Mouse (Mus musculus) ovary, postnatal 14 days (tissue): ENCODE measurements around the gene Trappc3.
"Not testable (repeated sequence)": the region's sequence is repeated elsewhere in the genome, so short reads cannot be mapped to it uniquely, and the experiment has no call there.

ENCODE experiments used
- DNase-seq: peaks from one replicate; pipeline ENCODE4 v3.0.0; 2022; ENCODE audit warnings: low spot score

Gene Trappc3

GRCm38 (mm10) chr4:126262119-126262807 lies at the start of gene Trappc3:
Trappc3 (plus strand) TSS chr4:126262325.
- peak; percentile 98 for DNase-seq

GRCm38 (mm10) chr4:126217771-126218170 lies 44.4 kb upstream of the Trappc3 start:
- no peak for DNase-seq

- not testable (repeated sequence) for DNase-seq
These were observed 42.6 kb upstream of the Trappc3 start for GRCm38 (mm10) chr4:126219540-126219939.

GRCm38 (mm10) chr4:126220045-126220444 lies 42.1 kb upstream of the Trappc3 start:
- no peak for DNase-seq

- DNase-seq, result no peak
These were observed 39.5 kb upstream of the Trappc3 start for GRCm38 (mm10) chr4:126222631-126223030.

GRCm38 (mm10) chr4:126226640-126227039 lies 35.5 kb upstream of the Trappc3 start:
- DNase-seq, result no peak

GRCm38 (mm10) chr4:126227077-126227761 lies 34.9 kb upstream of the Trappc3 start:
- peak; percentile 94 for DNase-seq

GRCm38 (mm10) chr4:126228144-126228543 lies 34.0 kb upstream of the Trappc3 start:
- DNase-seq, result no peak

GRCm38 (mm10) chr4:126229900-126230299 lies 32.2 kb upstream of the Trappc3 start:
- DNase-seq, result no peak

GRCm38 (mm10) chr4:126233676-126234308 lies 28.3 kb upstream of the Trappc3 start:
- no peak for DNase-seq

GRCm38 (mm10) chr4:126234496-126235175 lies 27.5 kb upstream of the Trappc3 start:
- no peak for DNase-seq

GRCm38 (mm10) chr4:126235191-126235590 lies 26.9 kb upstream of the Trappc3 start:
- DNase-seq, result no peak

- DNase-seq, result no peak
These were observed 25.5 kb upstream of the Trappc3 start for GRCm38 (mm10) chr4:126236467-126237280.

GRCm38 (mm10) chr4:126237721-126238242 lies 24.3 kb upstream of the Trappc3 start:
- no peak for DNase-seq

- no peak for DNase-seq
These were observed 22.2 kb upstream of the Trappc3 start for GRCm38 (mm10) chr4:126239862-126240475.

GRCm38 (mm10) chr4:126241956-126242355 lies 20.2 kb upstream of the Trappc3 start:
- no peak for DNase-seq

GRCm38 (mm10) chr4:126242510-126242909 lies 19.6 kb upstream of the Trappc3 start:
- no peak for DNase-seq

GRCm38 (mm10) chr4:126246202-126246889 lies 15.8 kb upstream of the Trappc3 start:
- DNase-seq, result no peak

- no peak for DNase-seq
These were observed 13.8 kb upstream of the Trappc3 start for GRCm38 (mm10) chr4:126248261-126248868.

- no peak for DNase-seq
These were observed 11.5 kb upstream of the Trappc3 start for GRCm38 (mm10) chr4:126250659-126251058.
